Mouse (Mus musculus): ENCODE data around the gene Prtn3.

Prtn3 gene

GRCm38 (mm10) chr10:79874290-79874862 is at the start of gene Prtn3, which contains the start of gene Plppr3:
Prtn3 (plus strand) TSS chr10:79874476.
Plppr3 (minus strand) TSS chr10:79874634.
- no peak for DNase-seq (ENCODE audit: low spot score in 2 of 2)

DNA sequence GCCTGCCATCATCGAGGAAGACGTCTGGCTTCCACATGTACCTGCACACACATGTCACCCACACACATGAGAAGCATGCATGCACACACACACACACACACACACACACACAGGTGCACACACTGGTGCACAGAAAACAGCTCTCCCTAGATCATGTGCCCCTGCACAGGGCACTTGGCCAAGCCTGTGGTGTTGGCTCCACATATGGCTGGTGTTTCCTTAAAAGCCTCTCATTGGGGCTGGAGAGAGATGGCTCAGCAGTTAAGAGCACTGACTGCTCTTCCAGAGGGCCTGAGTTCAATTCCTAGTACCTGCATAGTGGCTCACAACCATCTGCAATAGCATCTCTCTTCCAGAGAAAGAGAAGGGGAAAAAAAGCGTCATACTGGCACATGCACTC is 42.7 kb upstream of the Prtn3 start:
- no peak for DNase-seq (ENCODE audit: low spot score in 2 of 2)

DNA sequence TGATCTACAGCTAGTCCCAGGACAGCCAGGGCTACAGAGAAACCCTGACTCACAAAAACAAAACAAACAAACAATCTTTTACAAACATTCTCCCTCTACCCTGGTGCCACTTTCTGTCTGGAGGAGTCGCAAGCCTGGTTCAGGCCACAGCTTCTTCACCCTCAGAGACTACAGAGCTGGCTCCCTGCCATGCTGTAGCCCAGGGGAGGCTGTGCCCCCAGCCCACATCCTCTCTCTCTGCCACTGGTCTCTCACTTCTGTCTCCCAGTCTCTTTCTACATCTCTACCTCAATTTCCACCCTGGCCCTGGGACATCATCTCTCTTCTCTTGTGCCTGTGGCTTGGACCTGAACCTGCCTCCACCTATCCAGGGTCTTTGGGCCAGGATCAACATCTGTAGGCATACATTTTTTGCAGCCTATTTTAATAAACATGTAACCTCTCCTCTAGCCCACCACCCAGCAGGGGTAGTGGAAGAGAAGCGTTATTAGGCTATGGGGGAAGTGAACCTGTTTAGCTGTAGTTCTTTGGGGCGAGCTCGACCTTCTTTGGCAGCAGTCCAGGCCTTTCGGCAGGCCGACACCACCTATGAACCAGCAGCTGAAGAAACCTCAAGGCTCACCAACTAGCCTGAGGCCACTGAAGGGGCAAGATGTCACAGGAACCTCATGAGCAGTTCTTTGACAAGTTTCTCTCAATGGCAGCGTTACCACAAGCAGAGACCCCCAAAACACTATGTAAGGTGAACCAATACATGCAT is 42.1 kb upstream of the Prtn3 start:
- DNase-seq (ENCODE audit: low spot score in 2 of 2): no peak

DNA sequence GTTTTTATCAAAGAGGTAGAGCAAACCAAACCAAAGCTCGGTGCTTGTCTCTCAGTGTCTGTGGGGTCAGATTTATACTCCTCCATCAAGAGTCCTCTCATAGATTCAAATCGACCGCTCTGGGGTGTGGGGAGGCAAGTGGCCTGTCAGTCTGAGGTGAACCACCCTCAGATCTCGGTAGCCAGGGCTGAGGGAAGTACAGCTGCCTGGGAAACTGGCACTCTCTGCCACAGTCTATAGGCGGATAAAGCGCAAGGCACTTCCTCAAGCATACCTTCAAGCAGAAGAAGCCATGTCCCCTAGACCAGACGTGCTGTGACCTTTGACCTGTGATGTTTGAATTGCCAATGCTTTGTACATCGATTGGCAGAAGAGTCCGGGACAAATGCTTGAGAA is 41.5 kb upstream of the Prtn3 start:
- no peak for DNase-seq (ENCODE audit: low spot score in 2 of 2)

GRCm38 (mm10) chr10:79834769-79835398 is 39.4 kb upstream of the Prtn3 start:
- DNase-seq (ENCODE audit: low spot score in 2 of 2): peak; percentile 70 to 83

GRCm38 (mm10) chr10:79836918-79837317 is 37.4 kb upstream of the Prtn3 start:
- no peak for DNase-seq (ENCODE audit: low spot score in 2 of 2)

- no peak for DNase-seq (ENCODE audit: low spot score in 2 of 2)
Observed at GRCm38 (mm10) chr10:79838151-79838550, 36.1 kb upstream of the Prtn3 start.

DNA sequence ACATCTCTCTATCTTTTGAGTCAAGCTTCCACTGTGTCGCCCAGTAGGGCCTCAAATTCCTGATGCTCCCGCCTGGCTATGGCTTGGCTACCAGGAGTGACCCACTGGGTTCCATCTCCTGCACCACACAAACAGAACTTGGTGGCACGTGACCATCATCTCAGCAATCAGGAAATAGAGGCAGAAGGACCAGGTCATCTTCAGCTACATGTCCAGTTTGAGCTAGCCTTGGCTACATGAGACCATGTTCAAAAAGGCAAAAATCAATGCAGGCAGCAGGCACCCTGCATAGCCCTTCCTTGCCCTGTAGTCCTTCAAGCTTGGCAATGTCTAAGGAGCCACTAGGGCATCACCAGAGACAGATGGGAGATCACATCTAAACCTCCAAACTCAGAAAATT is 34.2 kb upstream of the Prtn3 start:
- no peak for DNase-seq (ENCODE audit: low spot score in 2 of 2)

DNA sequence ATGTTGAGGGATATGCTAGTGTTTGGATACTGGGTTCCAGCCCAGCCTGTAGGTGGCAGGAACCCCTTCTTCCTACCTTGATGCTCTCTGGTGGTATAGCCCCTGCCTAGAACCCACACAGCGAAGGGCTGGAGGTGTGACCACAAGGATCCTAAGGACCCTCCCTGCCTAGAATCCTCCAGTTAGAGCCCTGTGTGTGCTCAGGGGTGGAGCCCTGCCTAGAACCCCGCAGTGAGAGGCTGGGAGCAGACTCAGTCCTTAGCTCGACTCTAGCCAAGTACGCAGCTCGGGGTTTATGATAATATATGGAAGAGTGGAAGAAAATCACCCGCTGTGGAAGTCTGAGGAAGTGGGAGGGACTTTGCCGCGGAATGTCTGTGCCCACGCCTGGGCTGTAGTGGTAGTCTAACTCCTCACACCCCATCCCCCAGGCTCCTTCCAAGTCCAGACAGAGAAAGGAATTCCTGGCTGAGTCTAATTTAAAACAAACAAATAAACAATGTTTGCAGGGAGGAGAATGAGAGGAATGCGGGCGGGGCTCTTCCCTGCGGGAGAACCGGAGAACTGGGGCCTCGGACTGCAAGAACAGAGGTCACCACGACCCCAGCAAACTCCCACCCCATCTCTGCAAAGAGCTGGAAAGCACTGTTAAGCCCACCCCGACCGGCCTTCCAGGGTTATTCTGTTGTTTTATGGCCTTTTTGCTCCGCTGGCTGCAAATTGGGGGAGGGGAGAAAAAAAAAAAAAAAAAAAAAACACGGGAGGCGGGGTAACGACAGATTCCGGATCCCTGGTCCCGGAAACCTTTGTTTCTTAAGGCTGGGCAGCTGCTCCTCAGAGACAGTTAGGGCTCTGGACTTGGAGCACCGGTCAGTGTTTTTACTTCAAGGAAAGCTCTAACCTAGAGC is 33.4 kb upstream of the Prtn3 start:
- peak; percentile 72 to 81 for DNase-seq (ENCODE audit: low spot score in 2 of 2)

DNA sequence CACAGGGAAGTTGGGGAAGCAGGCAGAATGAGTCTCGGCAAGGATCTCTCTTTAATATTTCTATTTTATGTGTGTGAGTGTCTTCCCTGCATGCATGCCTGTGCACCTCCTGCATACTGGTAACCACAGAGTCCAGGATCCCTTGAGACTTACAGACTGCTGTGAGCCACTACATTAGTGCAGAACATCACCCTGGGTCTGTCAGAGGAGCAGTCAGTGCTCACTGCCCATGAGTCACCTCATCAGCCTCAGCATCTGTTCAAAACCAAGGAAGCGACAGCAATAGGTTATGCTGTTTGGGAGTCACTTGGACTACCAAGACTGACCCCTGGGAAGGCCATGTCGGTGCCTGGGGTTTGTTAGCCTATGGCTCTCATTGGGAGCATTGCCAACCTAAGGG is 32.0 kb upstream of the Prtn3 start:
- DNase-seq (ENCODE audit: low spot score in 2 of 2): no peak

DNA sequence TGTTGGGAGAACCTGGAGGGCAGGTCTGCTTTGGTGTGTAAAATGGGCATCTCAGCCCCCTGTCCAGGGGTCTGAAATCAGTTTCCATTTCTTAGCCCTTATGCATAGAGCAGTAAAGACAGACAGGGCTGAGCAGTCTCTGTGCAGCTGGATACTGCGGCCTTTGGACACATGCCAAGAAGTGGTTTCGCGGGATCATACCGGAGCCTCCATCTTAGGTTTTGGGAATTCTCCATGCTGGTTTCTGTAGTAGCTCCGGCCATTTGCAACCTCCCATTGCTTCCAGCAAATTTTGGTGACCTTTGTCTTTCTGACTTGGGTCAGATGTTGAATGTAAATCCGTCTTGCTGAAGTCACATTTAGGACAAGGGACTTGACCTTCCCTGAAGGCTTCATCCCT is 30.8 kb upstream of the Prtn3 start:
- DNase-seq (ENCODE audit: low spot score in 2 of 2): no peak

DNA sequence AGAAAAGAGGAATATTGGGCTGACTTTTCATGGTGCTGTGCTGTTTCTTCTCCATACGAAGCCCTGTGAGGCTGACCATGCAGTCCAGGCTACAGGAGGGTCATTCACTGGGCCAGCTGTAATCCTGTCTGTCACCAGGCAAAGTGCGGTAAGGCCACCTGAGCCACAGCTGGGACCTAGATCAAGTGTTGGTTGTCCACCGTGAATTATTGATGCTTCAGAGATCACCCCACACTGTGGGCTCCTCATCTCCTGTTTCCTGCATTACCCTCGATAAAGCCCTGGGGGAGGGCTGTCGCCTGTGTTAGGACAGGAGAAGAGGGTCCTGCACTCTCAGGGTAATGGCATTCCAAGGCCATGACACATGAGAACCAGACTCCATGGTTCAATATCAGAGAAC is 27.7 kb upstream of the Prtn3 start:
- DNase-seq (ENCODE audit: low spot score in 2 of 2): no peak

DNA sequence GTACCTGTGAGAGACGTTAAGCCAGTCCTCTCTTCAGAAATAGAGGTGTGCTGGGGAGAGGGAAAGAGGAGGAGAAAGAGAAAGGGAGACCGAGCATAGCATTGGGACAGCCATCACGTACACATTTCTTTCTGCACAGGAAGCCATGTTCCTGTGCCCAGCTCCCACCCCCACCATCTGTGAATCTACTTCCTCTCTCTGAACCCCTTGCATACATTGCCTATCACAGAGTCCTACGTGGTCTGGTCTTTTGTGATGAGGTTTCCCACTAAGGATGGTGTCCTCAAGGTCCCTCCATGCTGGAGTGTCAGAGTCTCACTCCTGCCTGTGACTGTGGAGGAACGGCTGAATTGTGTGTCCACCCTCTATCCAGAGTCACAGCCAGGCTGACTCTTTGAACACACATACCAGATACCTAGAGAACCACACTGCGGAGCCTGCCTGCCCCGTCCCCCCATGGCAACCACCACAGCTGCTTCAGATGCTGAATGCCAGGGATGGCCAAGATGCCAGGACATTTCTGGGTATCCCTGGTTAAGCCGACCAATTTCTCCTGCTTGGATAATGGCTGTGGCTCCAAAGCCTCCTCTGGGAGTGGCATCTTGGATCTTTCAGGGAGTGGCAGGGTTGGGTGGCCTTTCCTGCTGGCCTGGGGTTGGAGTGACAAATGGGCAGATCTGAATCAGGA is 24.2 kb upstream of the Prtn3 start:
- no peak for DNase-seq (ENCODE audit: low spot score in 2 of 2)

- DNase-seq (ENCODE audit: low spot score in 2 of 2): no peak
Observed at GRCm38 (mm10) chr10:79851653-79852052, 22.6 kb upstream of the Prtn3 start.

DNA sequence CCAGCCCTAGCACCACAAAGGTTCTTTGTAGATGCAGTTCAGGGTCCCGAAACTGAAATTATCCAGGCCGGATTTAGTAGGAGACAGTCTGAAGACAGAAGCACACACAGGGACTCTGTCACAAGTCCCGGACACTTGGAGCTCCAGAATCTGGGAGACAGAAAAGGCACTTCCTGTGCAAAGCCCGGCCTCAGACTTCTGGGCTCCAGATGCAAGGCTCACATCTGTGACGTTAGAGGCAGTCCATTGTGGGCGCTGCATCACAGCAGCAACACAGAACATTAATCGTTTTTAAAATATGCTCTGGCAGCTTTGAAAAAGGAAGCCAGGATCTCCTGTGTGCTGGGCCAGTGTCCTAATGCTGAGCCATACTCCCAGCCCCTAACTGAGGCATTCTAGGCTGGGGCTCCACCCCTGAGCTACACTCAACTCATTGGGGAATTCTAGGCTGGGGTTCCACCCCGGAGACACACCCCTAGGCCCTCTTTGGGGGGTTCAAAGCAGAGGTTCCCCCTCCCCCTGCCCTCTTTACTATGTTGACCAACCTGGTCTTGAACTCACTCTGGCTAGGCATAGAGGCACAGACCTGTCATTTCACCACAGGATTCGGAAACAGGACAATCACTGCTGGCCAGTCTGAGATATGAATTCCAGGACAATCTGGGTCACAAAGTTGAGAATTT is 22.0 kb upstream of the Prtn3 start:
- no peak for DNase-seq (ENCODE audit: low spot score in 2 of 2)

GRCm38 (mm10) chr10:79852827-79853226 is 21.4 kb upstream of the Prtn3 start:
- no peak for DNase-seq (ENCODE audit: low spot score in 2 of 2)

DNA sequence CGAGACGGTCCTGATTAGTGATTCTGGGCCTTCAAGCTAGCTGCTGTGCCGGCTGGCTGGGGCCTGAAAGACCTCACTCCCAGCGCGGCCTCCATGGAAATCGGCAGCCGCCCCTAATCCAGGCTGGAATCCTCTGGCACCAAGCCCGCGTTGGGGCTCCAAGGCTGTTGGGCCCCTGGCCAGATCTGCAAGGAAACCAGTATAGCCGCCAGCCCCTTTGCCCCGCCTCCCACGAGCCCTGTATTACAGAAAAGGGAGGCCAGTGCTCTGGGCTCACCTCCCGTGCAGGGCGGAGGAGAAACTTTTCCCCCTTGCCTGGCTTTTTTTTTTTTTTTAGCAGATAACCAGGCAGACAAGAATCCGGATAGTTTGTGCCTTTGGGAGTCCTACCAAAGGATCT is 20.9 kb upstream of the Prtn3 start:
- DNase-seq (ENCODE audit: low spot score in 2 of 2): peak; percentile 79 to 82

DNA sequence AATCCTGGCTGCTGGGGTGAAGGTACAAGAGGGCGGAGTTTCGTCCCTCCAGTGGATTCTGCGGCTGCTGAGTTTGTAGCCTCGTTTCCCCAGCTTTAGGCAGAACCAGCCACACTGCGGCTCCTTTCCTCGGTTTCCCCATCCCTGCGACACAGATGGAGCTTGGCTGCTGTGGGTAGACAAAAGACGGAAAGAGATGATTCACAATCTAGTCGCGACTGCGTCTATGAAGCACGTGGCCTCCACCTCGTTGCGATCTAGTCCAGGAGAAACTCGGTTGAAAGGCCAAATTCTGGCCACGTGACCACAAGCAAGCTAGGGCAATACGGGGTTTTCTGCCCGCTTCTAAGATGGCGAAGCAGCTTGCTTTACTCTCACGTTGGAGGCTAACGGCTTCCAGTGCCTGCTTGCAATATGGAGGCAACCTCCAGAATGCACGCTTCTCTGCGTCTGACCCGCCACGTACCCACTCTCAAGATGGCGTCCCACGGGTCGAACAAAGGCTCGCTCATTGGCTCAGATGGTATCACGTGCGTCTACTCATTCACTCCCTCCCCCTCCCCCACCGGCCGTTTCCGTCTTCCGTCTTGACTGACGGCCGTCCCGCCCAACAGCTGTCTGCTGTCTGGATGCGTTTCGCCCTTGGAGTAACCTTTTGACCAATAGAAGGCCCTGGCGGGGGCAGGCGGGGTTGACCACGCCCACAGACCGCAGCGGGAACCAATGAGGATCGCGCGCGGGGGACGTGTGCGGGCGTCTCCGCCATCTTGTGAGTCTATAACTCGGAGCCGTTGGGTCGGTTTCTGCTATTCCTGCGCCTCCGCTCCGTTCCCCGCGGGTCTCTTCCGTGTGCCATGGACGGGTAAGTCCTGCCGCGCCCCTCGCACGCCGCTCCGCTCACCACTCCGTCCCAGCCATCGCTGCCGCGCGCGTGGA is 20.1 kb upstream of the Prtn3 start, which contains the start of gene Ptbp1:
Gene Ptbp1, plus strand, starts transcription at position 568 of the 936 bp plus-strand sequence.
- peak; percentile 99 for DNase-seq (ENCODE audit: low spot score in 2 of 2)

- DNase-seq (ENCODE audit: low spot score in 2 of 2): peak in 1 of 2 experiments; percentile 57
Observed at GRCm38 (mm10) chr10:79854801-79855541, 19.3 kb upstream of the Prtn3 start.

All from right cerebral cortex, adult 2 months (tissue).